Mouse (Mus musculus): ENCODE data around the gene Cpm. TPM values are rescaled to one million over a fixed set of nuclear protein-coding genes. Genes with fewer than 3 reads are reported as not detected.

Cpm gene
- total RNA-seq, 2 experiments from 2014 or later, result 2.3 to 2.4 TPM

GRCm38 (mm10) chr10:117688204-117689151 lies 59.2 kb downstream of the Cpm start:
- no peak for DNase-seq

- DNase-seq, result no peak
Measured at GRCm38 (mm10) chr10:117689297-117690100, 60.2 kb downstream of the Cpm start.

GRCm38 (mm10) chr10:117690101-117690352 lies 60.7 kb downstream of the Cpm start:
- DNase-seq, result no peak

- DNase-seq, result no peak
Measured at GRCm38 (mm10) chr10:117690770-117691296, 61.5 kb downstream of the Cpm start.

GRCm38 (mm10) chr10:117691389-117691968 lies 62.2 kb downstream of the Cpm start:
- no peak for DNase-seq

DNA sequence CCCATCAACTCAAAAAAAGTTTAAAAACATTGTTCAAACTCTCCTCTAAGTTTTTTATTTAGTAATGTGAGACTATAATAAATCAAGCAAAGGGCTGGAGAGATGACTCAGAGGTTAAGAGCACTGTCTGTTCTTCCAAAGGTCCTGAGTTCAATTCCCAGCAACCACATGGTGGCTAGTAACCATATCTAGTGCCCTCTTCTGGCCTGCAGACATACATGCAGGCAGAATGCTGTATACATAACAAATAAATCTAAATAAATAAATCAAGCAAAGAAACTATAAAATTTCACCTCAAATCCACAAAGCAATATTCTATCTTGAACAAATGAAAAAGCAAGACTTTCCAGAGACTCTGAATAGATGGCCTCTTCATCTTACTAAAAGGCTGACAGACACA lies 62.9 kb downstream of the Cpm start:
- no peak for DNase-seq

DNA sequence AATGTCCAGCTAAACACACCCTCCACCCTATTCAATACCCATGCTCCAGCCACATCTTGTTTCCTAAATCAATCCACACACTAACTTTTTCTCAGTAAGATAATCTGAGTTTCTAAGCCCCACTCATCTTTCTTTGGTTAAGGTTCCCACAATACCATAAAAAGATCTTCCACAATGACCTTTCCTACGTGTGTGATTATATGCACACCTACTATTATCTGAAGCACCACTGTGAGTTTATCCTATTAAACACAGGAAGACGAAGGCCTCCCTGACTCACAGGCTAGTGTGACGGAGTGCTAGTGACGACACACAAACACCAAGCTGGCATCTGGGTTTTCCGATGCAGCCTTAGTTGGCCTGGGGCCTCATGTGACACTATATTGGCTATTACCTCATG lies 63.7 kb downstream of the Cpm start:
- DNase-seq, result no peak

GRCm38 (mm10) chr10:117694255-117694953 lies 65.1 kb downstream of the Cpm start:
- no peak for DNase-seq

GRCm38 (mm10) chr10:117695027-117695426 lies 65.7 kb downstream of the Cpm start:
- DNase-seq, result no peak

DNA sequence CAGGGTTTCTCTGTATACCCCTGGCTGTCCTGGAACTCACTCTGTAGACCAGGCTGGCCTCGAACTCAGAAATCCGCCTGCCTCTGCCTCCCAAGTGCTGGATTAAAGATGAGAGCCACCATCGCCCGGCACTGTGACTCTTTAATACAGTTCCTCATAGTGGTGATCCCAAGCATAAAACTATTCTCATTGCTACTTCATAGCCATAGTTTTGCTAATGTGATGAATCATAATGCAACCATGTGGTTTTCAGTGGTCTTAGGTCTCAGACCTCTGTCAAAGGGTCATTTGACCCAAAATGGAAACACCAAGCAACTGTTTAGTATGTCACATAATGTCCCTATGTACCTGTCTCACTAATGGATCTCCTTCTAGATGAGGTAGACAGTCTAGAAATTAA lies 66.3 kb downstream of the Cpm start:
- DNase-seq, result no peak

DNA sequence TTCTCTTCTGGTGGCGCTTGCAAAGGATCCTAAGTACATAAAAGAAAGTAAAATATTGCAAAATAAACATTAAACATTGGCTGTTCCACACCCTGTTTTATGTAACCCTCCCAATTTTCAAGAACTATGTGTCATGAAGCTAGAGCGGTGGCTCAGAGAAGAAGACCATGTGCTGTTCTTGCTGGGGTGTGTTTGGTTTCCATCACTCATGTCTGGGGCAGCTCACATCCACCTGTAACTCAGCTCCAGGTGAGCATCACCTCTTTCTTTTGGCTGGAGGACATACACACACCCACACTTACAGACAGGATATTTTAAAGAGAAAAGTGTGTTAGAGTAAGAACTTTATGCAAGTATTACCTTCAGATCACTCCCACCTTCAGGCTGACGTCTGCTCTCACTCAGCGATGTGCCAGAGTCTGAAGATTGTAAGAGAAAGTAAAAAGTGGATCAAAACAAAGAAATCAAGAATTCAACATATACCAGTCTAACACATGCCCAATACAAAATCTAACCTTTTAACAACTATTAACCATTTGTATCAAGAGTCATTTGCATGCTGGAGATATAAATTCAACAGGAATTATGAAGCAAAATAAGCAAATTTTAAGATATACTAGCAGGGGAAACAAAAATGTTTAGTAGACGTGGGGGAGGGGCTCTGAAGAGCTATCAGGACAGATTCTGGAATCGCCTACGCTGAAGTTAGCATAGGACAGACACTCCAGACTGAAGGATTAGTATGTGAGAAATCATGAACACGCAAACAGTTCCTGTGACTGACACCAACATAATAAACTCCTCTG lies 66.9 kb downstream of the Cpm start:
- DNase-seq, result no peak

GRCm38 (mm10) chr10:117696827-117697560 lies 67.7 kb downstream of the Cpm start:
- no peak for DNase-seq

GRCm38 (mm10) chr10:117697561-117698115 lies 68.3 kb downstream of the Cpm start:
- DNase-seq, result no peak

GRCm38 (mm10) chr10:117698313-117699138 lies 69.2 kb downstream of the Cpm start:
- DNase-seq, result no peak

GRCm38 (mm10) chr10:117699914-117700313 lies 70.6 kb downstream of the Cpm start:
- DNase-seq, result no peak

- DNase-seq, result no peak
Measured at GRCm38 (mm10) chr10:117700450-117700849, 71.2 kb downstream of the Cpm start.

- DNase-seq, result no peak
Measured at GRCm38 (mm10) chr10:117701034-117701829, 71.9 kb downstream of the Cpm start.

Data from gastrocnemius, postnatal 25 days (tissue).